Mouse (Mus musculus) T-helper 1 cell (primary cell): Measurements from ENCODE around the gene Rasgef1a.

Experiments
- in situ Hi-C: fragments of 300-600 bp; cut with MboI, MseI; formaldehyde crosslinking; loops from one replicate; pipeline ENCODE4 v1.15.1; 2025; ENCODE audit warnings: high pct_unique_total_duplicates

Gene Rasgef1a

GRCm38 (mm10) chr6:118130022-118130421 lies 118.8 kb downstream of the Rasgef1a start:
- in situ Hi-C loops = no loop called here

GRCm38 (mm10) chr6:118134461-118134860 lies 123.2 kb downstream of the Rasgef1a start:
- in situ Hi-C loops = no loop called here

- in situ Hi-C loops = no loop called here
Measured at GRCm38 (mm10) chr6:118137148-118137547, 125.9 kb downstream of the Rasgef1a start.

- in situ Hi-C loops = no loop called here
Measured at GRCm38 (mm10) chr6:118138731-118139709, 127.8 kb downstream of the Rasgef1a start, which contains the start of gene Csgalnact2. TSS of gene Csgalnact2 (minus strand) at chr6:118139140.

GRCm38 (mm10) chr6:118140961-118141360 lies 129.7 kb downstream of the Rasgef1a start:
- in situ Hi-C loops = no loop called here
